Mouse (Mus musculus) central nervous system, embryonic 11.5 days (tissue): ENCODE results near the gene Nav2. TPM values are rescaled to one million over a fixed set of nuclear protein-coding genes. Genes with fewer than 3 reads are reported as not detected.

Experiments used
- polyA plus RNA-seq: library from polyadenylated mRNA; depleted of rRNA; stranded (reverse); fragments of >200 nt; gene quantifications from 2 replicates; pipeline ENCODE4 v1.2.3, GENCODE M21; 2012; rRNA removed

The Nav2 gene
- 15.2 and 15.8 TPM in 2 replicates for polyA plus RNA-seq

GRCm38 (mm10) chr7:48908521-48909341, at the start of gene Nav2:
Nav2 (plus strand) TSS chr7:48908716.

GRCm38 (mm10) chr7:48881486-48881885, 27.0 kb upstream of the Nav2 start, which contains the start of gene E2f8:
E2f8 (minus strand) TSS chr7:48881596.

GRCm38 (mm10) chr7:49636491-49637115, 728.1 kb downstream of the Nav2 start, which contains the start of gene Dbx1:
Dbx1 (minus strand) TSS chr7:49636849.

Other genes with a start within 250 kb of the Nav2 start
- 14.5 and 31.8 TPM in 2 replicates for gene Zdhhc13, start 119.7 kb upstream of the Nav2 start, polyA plus RNA-seq
- gene Csrp3, start 60.7 kb upstream of the Nav2 start, polyA plus RNA-seq: 5.7 and 7.6 TPM in 2 replicates
- gene E2f8, start 27.1 kb upstream of the Nav2 start, polyA plus RNA-seq: 15.2 and 19.1 TPM in 2 replicates